Mouse (Mus musculus) testis, postnatal 14 days (tissue): ENCODE results near the gene Lrpap1.

Experiments
- DNase-seq: peaks from one replicate; pipeline ENCODE4 v3.0.0; 2021; ENCODE audit warnings: low spot score

Lrpap1 gene

DNA sequence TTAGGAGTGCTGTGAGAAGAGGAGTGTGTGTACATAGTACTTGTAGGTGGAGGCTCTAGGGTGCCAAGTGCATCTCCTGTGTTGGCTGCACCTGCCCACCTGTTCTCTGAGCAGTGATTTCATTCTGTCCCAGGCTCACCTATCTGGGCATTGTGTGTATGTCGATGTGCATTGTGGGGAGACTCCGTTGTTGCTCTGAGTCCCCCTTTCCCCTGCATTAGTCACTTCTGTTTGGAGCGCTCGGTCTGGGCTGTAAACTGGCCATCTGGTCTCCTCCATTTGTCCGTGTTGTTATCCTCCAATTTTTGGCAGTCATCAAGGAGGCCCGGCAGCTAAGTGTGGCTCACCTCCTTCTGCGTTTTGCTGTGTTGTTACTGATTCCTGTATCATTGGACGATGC lies 14.5 kb upstream of the Lrpap1 start:
- no peak for DNase-seq

DNA sequence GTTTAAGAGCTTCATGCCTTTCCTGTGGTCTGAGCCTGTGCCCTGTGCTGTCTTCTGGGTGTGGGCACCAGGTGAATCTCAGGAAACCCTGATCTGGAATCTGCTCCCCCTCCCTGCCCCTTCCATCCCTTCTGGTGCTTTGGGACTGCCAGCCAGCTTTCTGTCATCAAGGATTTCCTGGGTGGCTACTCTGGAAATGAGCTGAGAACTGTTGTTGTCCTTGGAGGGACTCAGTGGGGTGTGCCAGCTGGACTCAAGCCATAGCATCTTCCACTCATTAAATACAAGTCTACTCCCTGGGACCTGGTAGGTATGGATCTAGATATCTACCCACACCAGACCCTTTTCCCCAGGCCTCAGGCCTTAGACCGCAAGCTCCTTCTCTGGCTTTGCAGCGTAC lies 12.9 kb upstream of the Lrpap1 start:
- peak; percentile 61 for DNase-seq

DNA sequence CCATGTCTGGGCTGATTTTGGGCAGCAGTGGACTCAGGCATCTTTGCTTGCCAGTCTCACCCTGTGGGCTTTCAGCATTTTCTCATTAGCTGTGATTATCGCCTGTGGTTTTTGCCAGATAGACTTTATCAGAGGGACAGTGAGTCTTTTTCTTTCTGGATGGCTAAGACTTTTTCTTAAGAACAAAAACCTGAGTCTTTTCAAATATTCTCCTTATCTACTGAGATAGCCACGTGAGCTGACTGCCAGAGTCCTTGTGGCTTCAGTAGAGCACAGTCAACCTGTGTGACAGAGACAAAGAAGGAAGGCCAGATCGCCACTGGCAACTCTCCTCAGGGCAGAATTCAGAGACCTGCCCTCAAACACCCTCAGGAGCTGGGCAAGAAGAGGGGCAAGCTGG lies 12.1 kb upstream of the Lrpap1 start:
- DNase-seq, result peak; percentile 53

DNA sequence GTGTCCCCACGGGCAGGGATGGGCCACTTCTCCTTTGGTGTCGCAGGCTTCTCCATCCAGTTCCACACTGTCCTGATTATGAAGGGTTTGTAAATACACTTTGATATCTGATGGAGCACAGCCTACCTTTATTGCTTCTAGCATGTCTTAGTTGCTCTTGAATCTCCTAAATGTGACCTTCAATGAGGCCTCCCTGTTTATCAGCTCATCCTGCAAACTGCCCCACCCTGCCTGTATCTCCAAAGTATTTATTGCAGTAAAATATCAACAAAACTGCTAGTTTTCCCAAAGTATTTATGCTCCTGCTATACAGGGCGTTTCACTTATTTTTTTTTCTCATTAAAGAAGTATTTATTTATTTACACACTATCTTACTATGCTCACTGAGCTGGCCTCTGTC lies 10.4 kb upstream of the Lrpap1 start:
- DNase-seq, result no peak

DNA sequence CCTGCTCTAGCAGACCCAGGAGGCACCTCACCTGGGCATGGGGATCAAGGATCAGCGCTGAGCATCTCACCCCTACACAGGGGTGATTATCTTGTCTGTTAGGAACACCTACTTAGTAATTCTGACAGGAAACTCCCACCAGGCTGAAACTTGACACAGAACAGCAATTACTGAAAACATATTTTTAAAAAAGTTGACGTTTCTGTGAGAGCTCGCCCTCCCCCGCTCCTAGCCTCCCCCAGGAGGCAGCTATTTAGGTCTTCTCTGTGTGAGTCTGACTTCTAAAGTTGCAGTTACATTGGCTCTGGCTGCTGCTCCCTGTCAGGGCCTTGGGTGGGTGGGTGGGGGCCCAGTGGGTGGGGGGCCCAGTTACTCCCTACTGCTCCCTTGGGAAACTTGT lies 6.9 kb upstream of the Lrpap1 start:
- no peak for DNase-seq

DNA sequence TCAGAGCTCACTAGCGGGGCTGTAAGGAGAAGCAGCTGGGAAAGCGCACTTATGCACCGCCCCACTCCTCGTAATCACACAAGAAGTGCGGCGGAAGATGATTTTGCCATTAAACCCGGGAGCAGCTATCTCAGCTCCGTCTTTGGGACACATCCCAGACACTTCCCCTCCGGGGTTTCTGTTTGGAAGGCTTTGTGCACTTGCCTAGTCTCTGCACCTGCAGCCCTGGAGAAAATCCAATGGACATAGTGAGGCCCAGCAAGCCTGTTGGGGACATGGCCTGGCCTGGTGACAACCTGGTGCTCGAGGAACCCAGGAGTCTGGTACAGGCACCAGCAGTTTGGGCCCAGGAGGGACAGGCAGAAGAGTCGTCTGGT lies 344 bp upstream of the Lrpap1 start:
- DNase-seq, result no peak

DNA sequence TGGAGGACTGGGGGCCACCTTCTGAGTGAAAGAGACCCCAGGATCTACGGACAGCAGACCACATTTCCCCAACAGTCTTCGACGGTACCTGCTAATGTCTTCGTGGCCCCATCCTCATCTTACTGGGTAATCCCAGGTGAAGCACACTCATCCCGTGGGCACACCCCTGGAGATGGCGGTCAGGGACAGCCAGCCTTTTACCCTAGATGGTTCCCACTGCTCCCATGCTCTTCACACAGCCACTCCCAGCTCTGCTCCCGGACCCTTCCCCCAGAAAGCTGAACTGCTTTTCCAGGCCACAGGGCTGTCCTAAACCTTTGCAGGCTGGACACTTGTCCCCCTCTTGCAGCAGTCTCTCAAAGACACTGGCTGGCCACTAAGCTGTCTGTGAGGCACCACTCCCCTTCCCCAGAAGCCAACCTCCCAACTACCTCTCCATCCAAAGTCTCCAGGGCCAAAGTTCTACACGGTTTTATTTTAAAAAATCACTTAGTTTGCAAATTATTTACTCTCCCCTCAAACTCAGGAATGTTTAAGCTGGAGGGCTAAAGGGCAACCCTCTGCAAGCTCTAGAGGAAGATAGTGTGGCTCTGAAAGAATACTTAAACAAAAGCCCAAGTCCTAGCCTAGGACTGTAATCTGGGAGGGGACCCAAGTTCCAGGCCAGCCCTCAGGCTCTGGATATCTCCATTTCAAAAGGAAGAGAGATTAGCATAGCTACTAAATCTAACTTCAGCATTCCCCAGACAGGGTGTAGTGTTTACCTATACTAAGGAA lies 1.2 kb downstream of the Lrpap1 start:
- no peak for DNase-seq

DNA sequence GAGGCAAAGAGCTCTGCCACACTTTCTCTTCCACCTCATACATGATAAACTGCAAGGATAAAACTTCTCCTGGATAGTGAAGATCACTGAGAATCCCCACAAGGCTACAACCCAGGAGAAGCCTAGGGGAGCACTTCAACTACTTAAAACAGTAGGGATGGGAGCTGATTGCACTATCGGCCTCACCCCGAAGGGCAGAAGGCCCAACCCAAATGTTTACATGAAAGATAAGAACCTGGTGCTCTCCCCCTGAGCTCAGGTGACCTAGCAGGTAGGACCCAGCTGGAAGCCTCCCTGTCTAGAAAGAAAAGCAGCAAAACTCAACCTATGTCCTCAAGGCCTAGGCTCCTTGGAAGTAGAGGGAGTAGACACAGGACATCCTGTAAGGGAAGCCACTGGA lies 2.0 kb downstream of the Lrpap1 start:
- DNase-seq, result no peak

DNA sequence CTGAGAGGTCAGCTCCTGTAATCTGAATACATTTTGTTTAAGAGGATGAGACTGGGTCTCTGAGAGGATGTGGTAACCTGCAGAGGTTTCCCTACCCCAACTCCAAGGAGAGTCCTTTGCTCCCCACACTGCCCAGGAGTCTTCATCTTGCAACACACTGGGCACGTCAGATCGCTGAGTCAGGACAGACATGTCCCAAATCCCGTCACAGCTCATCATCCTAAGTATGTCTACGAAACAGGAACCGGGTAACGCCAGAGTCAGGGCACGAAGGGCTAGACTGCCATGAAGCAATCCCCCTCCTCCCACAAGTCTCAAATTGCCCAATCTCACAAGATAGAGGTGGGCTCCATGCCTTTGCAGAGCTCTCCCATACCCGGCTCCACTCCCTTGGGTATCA lies 2.5 kb downstream of the Lrpap1 start:
- no peak for DNase-seq

DNA sequence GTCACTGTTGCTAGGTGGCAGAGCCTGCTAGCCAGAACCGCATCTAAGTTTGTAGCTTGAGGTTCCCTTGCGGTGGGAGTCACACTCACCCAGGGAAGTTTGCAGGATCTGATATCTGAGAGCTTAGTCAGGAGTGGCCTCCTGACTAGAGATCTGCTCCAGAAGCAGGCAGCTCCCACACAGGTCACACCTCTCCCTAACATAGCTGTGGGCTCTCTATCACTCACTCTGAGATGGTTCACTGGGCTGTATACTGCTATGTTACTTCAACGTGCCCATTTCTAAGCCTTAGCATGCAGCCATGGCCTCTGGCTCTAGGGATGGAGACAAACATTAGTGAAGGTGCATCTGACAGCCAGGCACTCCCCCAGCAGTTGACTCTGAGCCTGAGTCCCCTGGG lies 13.9 kb downstream of the Lrpap1 start:
- DNase-seq, result no peak

DNA sequence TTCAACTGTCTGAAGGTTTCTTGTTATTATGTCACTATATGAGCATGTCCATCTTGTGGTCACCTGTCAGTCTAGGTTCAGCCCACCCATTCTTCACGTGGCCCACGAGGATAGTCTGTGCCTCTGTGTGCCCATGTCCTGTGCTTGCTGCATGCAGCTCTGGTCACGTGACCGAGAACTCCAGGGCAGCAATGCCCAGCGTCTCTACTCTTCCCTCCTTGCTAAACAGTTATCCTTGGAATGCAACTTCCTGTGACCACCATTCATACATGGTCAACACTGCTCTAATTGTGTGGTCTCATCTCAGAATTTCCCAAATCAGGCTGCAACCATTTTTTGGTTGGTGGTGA lies 16.0 kb downstream of the Lrpap1 start:
- no peak for DNase-seq

DNA sequence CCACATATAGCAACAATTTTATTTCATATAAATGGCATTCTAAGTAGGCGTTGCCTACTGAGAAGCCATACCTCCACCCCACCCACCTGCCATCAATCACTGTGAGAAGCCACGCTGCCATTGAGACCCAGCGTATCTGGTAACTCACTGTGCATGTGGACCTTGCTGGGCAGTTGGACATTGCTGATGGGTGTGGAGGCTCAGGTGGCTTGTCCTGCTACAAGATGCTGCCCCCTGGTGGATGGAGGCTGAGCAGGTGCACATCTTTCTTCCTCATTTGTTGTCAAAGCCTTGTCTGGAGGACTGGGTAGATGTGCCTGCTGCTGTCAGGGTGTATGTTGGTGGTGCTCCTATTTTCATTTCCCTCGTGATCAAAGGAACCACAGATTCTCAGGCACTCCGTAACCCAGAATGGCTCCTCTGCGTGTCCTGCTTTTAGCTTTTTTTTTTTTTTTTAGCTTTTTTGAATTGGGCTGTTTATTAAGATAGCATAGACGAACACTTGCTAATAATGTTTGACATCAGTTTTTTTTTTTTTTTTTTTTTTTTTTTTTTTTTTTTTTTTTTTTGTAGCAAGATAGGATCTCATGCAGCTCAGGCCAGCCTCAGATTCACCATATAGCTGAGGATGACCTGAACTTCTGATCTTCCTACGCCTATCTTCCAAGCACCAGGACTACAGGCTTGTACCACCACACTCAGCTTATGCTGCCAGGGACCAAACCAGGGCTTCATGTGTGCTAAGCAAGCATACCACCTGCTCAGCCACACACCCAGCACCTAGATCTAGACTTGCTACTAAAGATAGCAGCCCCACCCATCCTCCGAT lies 16.6 kb downstream of the Lrpap1 start:
- peak; percentile 66 for DNase-seq

DNA sequence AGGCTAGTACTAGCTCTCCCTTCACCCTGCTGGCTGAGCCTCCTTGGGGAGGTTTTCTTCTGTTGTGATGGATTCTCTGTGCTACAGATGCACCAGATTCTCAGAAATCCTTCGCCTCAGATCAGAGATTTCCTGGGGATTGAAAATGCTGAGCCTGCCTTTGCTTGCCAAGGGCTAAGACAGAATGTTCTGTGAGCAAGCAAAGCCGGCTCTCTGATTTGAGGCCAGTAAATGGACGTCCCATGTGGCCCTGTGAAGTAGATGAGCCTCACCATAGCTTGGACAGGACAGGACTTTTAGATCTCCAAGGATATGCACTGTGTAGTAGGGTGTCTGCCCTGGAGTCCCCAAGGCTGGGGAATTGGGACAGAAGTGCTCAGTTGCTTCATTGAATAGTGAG lies 20.7 kb downstream of the Lrpap1 start:
- DNase-seq, result no peak

DNA sequence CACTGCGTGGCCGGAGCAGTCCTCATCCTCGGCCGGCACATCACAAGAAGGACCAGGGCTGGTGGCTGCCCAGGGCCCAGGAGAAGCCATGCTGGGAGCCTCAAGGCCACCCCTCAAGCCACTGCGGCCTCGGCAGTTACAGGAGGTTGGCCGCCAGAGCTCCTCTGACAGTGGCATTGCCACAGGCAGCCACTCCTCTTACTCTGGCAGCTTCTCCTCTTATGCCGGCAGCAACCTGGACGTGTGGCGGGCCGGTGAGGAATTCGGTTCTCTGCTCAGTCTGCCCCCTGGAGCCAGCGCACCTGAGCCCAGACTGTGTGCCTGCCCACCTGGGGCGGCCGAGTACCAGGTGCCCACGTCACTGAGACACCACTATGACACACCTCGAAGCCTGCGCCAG lies 26.5 kb downstream of the Lrpap1 start:
- no peak for DNase-seq

DNA sequence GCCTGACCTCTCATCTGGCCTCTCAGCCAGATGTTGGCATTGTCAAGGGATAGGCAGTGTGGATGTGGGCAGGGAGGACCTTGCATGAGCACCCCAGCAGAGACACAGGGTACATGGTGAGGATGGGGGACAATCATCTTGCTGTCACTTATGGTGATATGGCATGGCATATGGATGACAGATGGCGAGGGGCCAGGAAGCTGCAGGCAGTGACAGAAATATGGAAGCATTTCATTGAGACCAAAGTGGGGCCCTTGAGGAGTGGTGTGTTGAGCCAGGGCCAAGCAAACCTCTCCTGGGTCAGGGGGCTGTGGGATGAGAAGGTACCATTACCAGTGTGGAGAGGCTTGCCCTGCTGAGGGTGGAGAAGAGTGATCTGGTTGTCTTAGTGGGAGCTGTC lies 29.2 kb downstream of the Lrpap1 start:
- DNase-seq, result no peak

DNA sequence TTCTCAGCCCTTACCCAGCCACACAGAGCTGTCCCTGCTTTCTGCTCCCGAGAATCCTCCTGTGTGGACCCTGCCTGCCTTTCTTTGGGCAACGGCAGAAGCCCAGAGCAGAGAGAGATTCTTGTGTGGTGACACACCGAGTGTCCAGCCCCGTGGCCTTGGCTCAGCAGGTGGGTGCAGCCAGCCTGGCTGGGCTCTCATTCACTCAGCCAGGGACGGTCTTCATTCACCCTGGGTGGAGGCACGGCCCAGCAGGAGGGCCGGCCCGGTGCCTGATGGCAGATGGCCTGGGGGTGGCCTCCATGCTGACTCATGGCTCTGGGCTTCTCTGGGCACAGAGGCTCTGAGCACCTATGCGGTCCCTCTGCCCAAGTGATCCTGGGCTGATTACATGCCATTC lies 31.6 kb downstream of the Lrpap1 start:
- no peak for DNase-seq

DNA sequence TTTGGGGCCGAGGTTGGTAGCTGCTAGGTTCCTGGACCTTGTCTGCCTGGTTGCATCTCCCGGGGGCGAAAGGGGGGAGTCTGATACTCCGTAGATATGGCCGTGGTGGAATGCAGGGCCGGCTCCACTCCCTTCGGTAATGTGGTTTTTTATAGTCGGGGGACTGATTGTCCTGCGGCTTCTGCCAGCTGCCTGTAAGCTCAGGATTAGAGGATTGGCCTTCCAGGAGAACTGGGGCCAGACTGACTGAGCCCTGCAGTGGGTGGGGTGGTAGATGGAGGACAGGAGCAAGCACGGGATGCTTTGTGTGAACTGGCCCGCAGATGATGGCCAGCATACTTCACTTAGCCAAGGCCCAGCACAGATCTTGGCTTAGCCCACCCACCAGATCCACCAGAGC lies 32.3 kb downstream of the Lrpap1 start:
- no peak for DNase-seq

DNA sequence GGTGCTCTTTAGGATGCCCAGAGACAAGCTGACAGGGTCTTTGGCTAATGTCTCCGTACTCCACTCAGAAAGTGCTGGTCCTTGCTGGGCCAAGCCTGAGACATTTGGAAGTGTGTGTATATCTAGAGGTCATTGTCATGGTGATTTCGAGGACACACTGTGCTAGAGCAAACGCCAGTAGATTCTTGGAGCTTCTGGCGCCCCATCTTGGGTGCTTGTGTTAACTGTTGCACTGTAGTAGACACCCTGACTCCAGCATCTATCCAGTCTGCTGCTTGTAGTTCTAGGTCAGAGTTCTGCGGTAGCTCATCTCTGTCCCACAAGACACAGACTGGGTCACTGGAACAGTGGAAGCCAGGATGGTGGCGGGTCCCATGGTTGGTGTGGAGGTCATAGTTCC lies 33.7 kb downstream of the Lrpap1 start:
- no peak for DNase-seq

DNA sequence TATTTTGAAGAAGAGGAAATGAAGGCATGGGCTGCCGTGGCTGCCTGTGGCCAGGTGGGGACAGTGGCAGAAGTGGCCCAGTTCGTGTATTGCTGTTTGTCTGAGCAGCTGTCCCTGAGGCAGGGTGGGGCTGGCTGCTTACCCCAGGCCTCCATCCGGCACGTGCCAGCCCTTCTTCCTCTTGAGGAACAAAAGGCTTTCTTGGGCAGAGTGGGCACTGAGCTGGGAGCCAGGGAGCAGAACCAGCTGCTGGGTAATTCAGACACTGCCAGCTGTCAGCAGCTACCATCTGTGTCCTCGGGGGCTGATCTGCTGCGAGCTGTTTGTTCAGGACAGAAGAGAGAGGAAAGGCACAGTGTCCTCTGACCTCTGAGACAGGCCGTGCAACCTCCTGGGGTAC lies 34.6 kb downstream of the Lrpap1 start:
- no peak for DNase-seq

DNA sequence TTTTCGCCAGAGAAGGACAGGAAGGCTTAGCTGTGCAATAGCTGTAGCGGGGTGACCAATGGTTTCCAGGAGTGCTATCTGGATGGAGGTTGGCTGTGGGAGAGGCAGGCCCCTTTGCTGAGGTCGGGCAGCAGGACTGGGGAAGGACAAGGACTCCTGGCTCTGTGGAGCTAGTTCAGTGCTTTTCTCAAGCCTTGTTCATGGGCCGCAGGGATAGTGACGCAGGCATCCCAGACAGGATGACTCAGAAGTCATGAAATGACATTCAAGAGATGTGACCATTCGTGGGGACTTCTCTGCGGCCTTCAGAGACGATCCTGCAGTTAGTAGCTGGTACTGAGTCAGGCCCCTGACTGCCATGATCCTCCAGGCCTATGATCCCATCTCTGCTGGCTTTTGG lies 35.3 kb downstream of the Lrpap1 start:
- no peak for DNase-seq

DNA sequence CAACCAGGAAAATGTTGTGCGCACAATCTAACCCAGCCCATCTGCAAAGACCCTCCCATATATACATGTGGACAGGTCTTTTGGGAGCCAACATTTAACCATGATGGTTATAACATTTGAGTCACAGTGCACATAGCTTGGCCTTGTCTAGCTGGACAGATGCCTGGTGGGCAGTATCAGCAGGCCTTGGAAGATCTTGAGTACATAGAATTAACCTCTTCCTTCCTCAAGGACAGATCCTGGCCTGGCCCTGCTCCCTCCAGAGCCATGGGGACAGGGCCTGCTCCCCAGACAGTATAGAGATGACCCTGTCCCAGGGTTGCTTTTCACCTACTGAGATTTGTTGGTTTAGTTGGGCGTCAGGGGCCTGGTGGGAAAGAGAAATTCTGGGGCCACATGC lies 35.7 kb downstream of the Lrpap1 start:
- DNase-seq, result no peak

DNA sequence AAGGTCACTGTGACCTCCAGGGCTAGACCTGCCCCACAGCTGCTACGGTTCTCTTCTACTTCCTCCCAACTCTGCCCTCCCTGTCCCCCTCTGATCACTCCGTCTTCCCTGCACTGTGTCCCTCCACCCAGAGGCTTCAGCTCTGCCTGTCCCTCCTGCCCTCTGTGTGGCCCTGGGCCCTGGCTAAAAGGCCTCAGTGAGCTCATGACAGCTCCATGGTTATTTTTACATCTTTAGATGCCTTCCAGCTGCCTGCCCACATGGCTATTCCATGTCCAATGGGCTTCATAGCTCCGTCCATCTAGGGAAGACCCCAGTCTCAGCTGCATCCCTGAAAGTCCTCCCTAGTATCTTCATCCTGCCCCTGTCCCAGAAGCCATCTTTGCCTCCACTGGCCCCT lies 45.5 kb downstream of the Lrpap1 start:
- no peak for DNase-seq

DNA sequence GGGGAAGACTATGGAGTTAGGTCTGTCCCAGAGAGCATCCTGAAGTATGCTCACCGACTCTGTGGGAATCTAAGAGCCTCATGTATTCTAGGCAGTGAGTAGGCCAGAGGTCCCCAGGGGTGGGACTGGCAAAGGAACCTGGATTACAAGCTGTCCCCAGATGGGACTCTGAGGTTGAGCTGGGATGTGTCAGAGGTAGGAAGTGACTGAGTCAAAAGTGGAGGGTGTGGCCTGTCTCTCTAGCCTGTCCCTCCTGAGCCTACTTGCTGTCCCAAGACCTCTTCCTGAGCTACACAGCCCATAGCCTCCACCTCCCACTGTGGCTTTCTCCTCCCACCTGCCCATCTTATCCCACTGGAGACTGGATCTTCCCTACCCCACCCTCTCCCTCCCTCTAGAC lies 47.4 kb downstream of the Lrpap1 start:
- no peak for DNase-seq

DNA sequence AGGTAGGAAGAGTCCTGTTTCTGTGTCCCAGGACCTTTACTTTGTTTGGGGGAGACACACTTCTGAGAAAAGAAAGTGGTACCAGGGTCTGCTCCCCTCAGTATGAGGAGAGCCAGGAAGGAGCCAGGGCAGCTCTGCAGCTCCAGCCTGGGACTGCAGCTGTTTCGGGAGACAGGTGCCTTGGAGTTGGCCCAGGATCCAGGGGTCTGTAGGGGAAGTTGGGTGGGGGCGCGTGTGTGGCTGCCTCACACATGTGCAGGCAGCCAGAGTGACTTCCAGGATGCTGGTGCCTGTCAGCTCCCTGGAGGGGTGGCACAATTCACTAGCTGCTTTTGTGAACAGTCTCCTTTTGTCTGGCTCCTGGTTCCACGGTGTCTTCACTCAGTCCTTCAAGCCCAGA lies 48.0 kb downstream of the Lrpap1 start:
- no peak for DNase-seq
